Mouse (Mus musculus) hindbrain, embryonic 16.5 days (tissue): Measurements from ENCODE around the gene Egfl8. TPM values are rescaled to one million over a fixed set of nuclear protein-coding genes. Genes with fewer than 3 reads are reported as not detected.

Experiments
- ATAC-seq: fragments of 200-750 bp; cut with Nextera tagmentation; 2 replicates; pipeline ENCODE4 v1.8.0; 2017; ENCODE audit warnings: moderate TSS enrichment, moderate library complexity
- H3K27ac ChIP-seq: fragments of 300-500 bp; sonication (generic); 2 replicates; pipeline ENCODE4 v1.5.1; 2014; ENCODE audit warnings: low read depth, mild to moderate bottlenecking, control low read depth, low read length, moderate library complexity
- H3K27me3 ChIP-seq: fragments of 300-500 bp; sonication (generic); replicated peaks from 2 replicates; pipeline ENCODE4 v1.6.1; 2014; ENCODE audit warnings: low read length; ENCODE audit not compliant: control insufficient read depth, insufficient read depth
- H3K36me3 ChIP-seq: fragments of 300-500 bp; sonication (generic); 2 replicates; pipeline ENCODE4 v1.6.1; 2014; ENCODE audit warnings: mild to moderate bottlenecking, low read length, moderate library complexity, mixed read lengths; ENCODE audit not compliant: control insufficient read depth, insufficient read depth
- H3K4me1 ChIP-seq: fragments of 300-500 bp; sonication (generic); 2 replicates; pipeline ENCODE4 v1.6.1; 2014; ENCODE audit warnings: low read depth, low read length; ENCODE audit not compliant: control insufficient read depth, insufficient read depth
- H3K4me2 ChIP-seq: fragments of 300-500 bp; sonication (generic); 2 replicates; pipeline ENCODE4 v1.6.1; 2014; ENCODE audit warnings: mild to moderate bottlenecking, low read length, control low read depth, moderate library complexity
- H3K4me3 ChIP-seq: fragments of 300-500 bp; sonication (generic); 2 replicates; pipeline ENCODE4 v1.5.1; 2014; ENCODE audit warnings: mild to moderate bottlenecking, low read length, control low read depth, moderate library complexity
- H3K9ac ChIP-seq: fragments of 300-500 bp; sonication (generic); 2 replicates; pipeline ENCODE4 v1.6.1; 2014; ENCODE audit warnings: low read depth, mild to moderate bottlenecking, control low read depth, low read length, moderate library complexity
- H3K9me3 ChIP-seq: fragments of 300-500 bp; sonication (generic); 2 replicates; pipeline ENCODE4 v1.6.1; 2014; ENCODE audit warnings: mild to moderate bottlenecking, low read length, moderate library complexity; ENCODE audit not compliant: control insufficient read depth
- WGBS: fragments of 180-500 bp; shearing (Covaris S2); extraction: QIAGEN DNeasy Blood & Tissue Kit; methylation state at CpG from one replicate; pipeline ENCODE4 v1.1.7; 2014; 5-methylcytosine and 5-hydroxymethylcytosine counted together
- polyA plus RNA-seq: library from polyadenylated mRNA; unstranded; fragments of >200 nt; fragmentation: Nextera tagmentation; extraction: Ambion mirVana; gene quantifications from 2 replicates; pipeline ENCODE4 v1.2.1, GENCODE M21; 2015

Egfl8 gene
- polyA plus RNA-seq, 1 experiment from 2014 or later = 8.3 TPM

- no peak overlapping the region for H3K9ac ChIP-seq
- H3K27me3 ChIP-seq = no peaks in the 10 kb centered on the region
- H3K27ac ChIP-seq = no peak overlapping the region
- WGBS = 82% methylated on average over 8 of the region's 8 CpGs
- no peaks in the 10 kb centered on the region for H3K9me3 ChIP-seq
- H3K4me3 ChIP-seq = no peak overlapping the region
- H3K36me3 ChIP-seq = peaks cover 12% of the 10 kb centered on the region
- no peak for ATAC-seq
- H3K4me1 ChIP-seq = peaks cover 18% of the 10 kb centered on the region
- H3K4me2 ChIP-seq = no peak overlapping the region
Measured at GRCm38 (mm10) chr17:34596098-34596497, 19.7 kb downstream of the Egfl8 start.

DNA sequence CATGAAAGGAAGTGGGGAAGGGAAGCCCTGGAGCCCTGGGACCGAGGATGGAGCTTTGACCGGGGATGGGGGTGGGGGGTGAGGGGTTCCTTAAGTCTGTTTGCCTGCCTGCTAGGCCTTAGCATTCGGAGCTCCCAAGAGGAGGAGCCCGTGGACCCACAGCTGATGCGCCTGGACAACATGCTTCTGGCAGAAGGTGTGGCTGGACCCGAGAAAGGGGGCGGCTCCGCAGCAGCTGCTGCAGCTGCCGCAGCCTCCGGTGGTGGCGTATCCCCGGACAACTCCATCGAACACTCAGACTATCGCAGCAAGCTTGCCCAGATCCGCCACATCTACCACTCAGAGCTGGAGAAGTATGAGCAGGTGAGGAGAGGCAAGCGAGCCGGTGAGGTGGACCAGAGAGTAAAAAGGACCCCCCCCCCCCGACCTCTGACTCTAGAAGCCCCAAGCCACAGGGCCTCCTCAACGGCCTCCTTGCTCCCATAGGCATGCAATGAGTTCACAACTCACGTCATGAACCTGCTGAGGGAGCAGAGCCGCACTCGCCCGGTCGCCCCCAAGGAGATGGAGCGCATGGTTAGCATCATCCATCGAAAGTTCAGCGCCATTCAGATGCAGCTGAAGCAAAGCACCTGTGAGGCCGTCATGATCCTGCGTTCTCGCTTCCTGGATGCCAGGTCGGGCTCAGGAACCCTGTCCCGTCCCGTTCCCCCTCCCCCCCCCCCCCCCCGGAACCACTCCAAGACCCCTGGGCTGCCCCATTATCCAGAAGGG lies 21.8 kb downstream of the Egfl8 start:
- Histone ChIP-seq H3K27ac (peak overlapping the region; percentile 99), H3K4me2 (peak overlapping the region; percentile 69), H3K9ac (peak overlapping the region; percentile 98), H3K4me3 (peak overlapping the region; percentile 89), H3K4me1 (peaks cover 25% of the 10 kb centered on the region), H3K36me3 (peaks cover 5% of the 10 kb centered on the region), H3K9me3 (no peaks in the 10 kb centered on the region), H3K27me3 (no peaks in the 10 kb centered on the region)
- 42% methylated on average over 31 of the region's 34 CpGs for WGBS
- 0 out of 2 replicates have a peak, but pooled peaks have one; percentile 1 for ATAC-seq

- Histone ChIP-seq H3K27ac (peak overlapping the region; percentile 99), H3K9me3 (no peaks in the 10 kb centered on the region), H3K4me2 (peak overlapping the region; percentile 69), H3K36me3 (peaks cover 5% of the 10 kb centered on the region), H3K9ac (peak overlapping the region; percentile 98), H3K4me3 (peak overlapping the region; percentile 89), H3K4me1 (peaks cover 30% of the 10 kb centered on the region), H3K27me3 (no peaks in the 10 kb centered on the region)
- peak; percentile 32 for ATAC-seq
- 2% methylated on average over 29 of the region's 32 CpGs for WGBS
Measured at GRCm38 (mm10) chr17:34592581-34593549, 22.9 kb downstream of the Egfl8 start.

DNA sequence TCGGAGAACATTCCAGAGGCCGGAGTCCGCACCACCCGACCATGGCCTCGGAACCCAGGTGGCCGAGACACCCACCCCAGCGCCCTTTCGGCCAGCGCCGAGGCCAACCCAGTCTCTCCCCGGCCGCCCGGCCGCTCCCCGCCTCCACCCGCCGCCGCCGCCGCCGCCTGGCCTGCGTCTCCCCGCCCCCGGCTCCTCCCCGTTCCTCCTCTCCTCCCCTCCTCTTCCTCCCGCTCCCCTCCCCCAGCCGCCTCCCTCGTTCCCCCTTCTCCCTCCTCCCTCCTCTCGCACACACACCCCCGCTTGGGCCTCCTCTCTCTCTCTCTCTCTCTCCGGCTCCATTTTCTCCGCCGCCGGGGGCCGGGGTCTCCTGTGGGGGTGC lies 23.8 kb downstream of the Egfl8 start:
- peaks cover 30% of the 10 kb centered on the region for H3K4me1 ChIP-seq
- H3K4me2 ChIP-seq = peak overlapping the region; percentile 69
- peak overlapping the region; percentile 89 for H3K4me3 ChIP-seq
- H3K27me3 ChIP-seq = no peaks in the 10 kb centered on the region
- H3K9me3 ChIP-seq = no peaks in the 10 kb centered on the region
- H3K9ac ChIP-seq = peak overlapping the region; percentile 98
- H3K36me3 ChIP-seq = peaks cover 5% of the 10 kb centered on the region
- ATAC-seq = peak; percentile 26; the same call in 1 of the 2 replicates
- peak overlapping the region; percentile 99 for H3K27ac ChIP-seq
- WGBS = under 1% methylated on average over 23 of the region's 35 CpGs

GRCm38 (mm10) chr17:34591029-34591993 lies 24.5 kb downstream of the Egfl8 start, which contains the start of gene Pbx2:
Gene Pbx2 (plus strand): TSS chr17:34591266.
- Histone ChIP-seq H3K9me3 (no peaks in the 10 kb centered on the region), H3K27ac (peak within 1 kb of the TSS; percentile 99), H3K27me3 (no peaks in the 10 kb centered on the region), H3K36me3 (peaks cover 5% of the 10 kb centered on the region), H3K4me1 (peaks cover 32% of the 10 kb centered on the region), H3K4me2 (peak within 1 kb of the TSS; percentile 69), H3K4me3 (peak within 1 kb of the TSS; percentile 89), H3K9ac (peak within 1 kb of the TSS; percentile 98)
- WGBS = 3% methylated on average over 20 of the region's 21 CpGs
- ATAC-seq = no peak; the same call in 1 of the 2 replicates

DNA sequence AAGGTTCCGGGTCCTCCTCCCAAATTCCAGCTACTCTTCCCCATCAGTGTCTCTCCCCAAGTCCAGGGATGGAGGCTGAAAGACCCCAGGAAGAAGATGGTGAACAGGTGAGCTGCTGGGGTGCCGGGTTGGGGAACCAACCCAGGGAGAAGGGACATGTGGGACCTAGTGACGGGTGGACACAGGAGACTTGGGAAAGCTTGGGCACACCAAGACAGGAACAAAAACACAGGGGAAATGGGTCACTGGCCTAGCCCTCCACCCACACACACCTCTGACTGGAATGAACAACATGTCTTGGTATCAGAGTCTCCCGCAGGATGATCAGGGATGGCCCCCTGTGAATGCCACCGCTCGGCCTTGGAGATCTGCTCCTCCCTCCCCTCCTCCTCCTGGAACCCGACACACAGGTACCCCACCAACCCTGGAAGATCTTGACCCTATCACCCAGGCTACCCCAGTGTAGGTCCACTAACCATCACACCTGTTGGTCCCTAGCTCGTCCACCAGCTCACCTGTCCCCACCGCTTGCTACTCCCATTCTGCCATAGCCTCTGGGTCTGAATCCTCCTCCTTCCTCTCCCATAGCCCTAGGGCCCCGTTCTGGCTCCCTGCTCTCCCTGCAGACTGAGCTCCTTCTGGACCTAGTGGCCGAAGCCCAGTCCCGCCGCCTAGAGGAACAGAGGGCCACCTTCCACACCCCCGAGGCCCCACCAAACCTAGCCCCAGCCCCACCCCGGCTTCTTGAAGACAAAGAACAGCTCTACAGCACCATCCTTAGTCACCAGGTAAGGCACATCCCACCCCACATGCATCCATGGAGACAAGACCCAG lies 25.4 kb downstream of the Egfl8 start:
- no peak overlapping the region for H3K4me3 ChIP-seq
- H3K27ac ChIP-seq = peak overlapping the region; percentile 99; the same call in 1 of the 2 replicates
- 70% methylated on average over 15 of the region's 15 CpGs for WGBS
- 0 out of 2 replicates have a peak overlapping the region, but pooled peaks have one; percentile 32 for H3K9ac ChIP-seq
- H3K4me1 ChIP-seq = peaks cover 40% of the 10 kb centered on the region
- H3K4me2 ChIP-seq = peak overlapping the region; percentile 69
- ATAC-seq = no peak
- no peaks in the 10 kb centered on the region for H3K9me3 ChIP-seq
- H3K27me3 ChIP-seq = no peaks in the 10 kb centered on the region
- no peaks in the 10 kb centered on the region; the same call in 1 of the 2 replicates for H3K36me3 ChIP-seq

- Histone ChIP-seq H3K27ac (peak within 1 kb of the TSS; percentile 14; the same call in 1 of the 2 replicates), H3K9ac (0 out of 2 replicates have a peak within 1 kb of the TSS, but pooled peaks have one; percentile 32), H3K4me3 (no peak within 1 kb of the TSS), H3K4me1 (peaks cover 40% of the 10 kb centered on the region), H3K36me3 (no peaks in the 10 kb centered on the region), H3K4me2 (peak within 1 kb of the TSS; percentile 69; the same call in 1 of the 2 replicates), H3K27me3 (no peaks in the 10 kb centered on the region), H3K9me3 (no peaks in the 10 kb centered on the region)
- ATAC-seq = no peak
- WGBS = 35% methylated on average over 6 of the region's 7 CpGs
Measured at GRCm38 (mm10) chr17:34589681-34590101, 26.1 kb downstream of the Egfl8 start, which contains the start of gene Gpsm3. Gene Gpsm3 (plus strand): TSS chr17:34589806.
